Mouse (Mus musculus) hematopoietic stem cell, adult 5-6 weeks (primary cell): ENCODE measurements around the gene Nckap5. TPM values are rescaled to one million over a fixed set of nuclear protein-coding genes. Genes with fewer than 3 reads are reported as not detected.
"Not testable (repeated sequence)": the region's sequence is repeated elsewhere in the genome, so short reads cannot be mapped to it uniquely, and the experiment has no call there.

Source experiments
- ATAC-seq, 2 experiments: fragments of 125-278 bp in 1 of 2; replicated peaks in 1 of 2; 2 replicates each; pipeline ENCODE4 v1.8.0; 2016 to 2017; ENCODE audit warnings: inconsistent platforms in 2 of 2, mild to moderate bottlenecking in 2 of 2, moderate number of reproducible peaks in 2 of 2, low read depth in 1 of 2, moderate TSS enrichment in 1 of 2; ENCODE audit not compliant: low FRiP score in 2 of 2, poor library complexity in 2 of 2, severe bottlenecking in 2 of 2, insufficient read depth in 1 of 2, low TSS enrichment in 1 of 2
- total RNA-seq: library from RNA; stranded (forward); fragments of 172-1452, 232-1000 nt; gene quantifications from 2 replicates; pipeline ENCODE4 v1.2.3, GENCODE M21; 2017

Nckap5 gene
- total RNA-seq, 1 experiment from 2014 or later: not detected

GRCm38 (mm10) chr1:126149966-126150365 lies 680.6 kb downstream of the Nckap5 start:
- no peak for ATAC-seq

DNA sequence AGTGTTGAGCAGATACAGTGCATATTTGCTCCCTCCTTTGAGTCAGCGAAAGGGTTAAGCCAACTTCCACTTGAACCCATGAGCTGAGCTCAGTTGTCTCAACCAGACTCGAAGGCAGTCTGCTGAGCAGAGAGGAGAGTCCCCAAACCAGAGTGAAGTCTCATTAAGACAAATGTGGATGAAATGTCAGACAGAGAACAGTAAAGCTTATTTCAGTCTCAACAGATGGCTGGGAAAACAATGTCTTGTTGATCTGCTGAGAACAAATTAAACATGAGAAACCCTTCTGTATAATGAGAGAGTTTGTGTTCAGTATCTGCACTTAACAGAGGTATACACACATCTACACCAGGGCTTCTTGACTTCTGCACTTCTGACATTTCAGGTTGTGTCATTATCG lies 694.9 kb downstream of the Nckap5 start:
- no peak for ATAC-seq

DNA sequence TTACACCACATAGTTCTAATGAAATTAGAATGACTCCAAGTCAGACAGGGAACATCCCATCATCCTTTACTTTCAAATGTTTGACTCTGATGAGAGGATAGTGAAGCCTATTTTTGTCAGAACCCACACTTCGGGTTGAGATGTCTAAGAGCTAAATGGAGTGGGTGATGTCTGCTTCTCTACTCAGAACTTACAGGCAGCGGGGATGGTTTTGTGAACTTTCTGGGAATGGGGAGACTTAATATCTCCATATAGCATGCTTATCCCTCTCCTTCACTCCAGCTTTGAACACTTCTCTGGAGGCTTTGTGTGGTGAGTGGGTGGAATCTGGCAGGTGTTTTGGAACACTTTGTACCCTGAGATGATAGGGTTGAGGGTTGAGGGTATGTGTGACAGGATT lies 698.3 kb downstream of the Nckap5 start:
- no peak for ATAC-seq

DNA sequence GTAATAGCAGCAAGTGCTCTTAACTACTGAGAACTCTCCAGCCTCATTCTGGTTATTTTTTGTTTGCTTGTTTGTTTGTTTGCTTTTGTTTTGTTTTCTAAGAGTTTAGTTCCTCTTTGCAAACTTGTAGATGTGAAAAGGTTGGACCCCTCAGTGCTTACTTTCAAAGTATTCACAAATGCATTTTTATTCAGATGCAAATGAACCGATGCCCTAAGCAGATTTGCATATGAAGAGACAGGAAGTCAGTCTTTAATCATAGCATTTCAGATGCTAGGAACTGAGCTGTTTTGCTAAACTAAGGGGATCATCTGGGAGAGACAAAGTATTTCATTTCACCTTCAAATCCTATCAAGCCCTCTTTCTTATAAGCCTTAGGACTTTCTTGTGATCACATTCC lies 701.5 kb downstream of the Nckap5 start:
- ATAC-seq: no peak

GRCm38 (mm10) chr1:126123111-126123510 lies 707.5 kb downstream of the Nckap5 start:
- no peak for ATAC-seq

DNA sequence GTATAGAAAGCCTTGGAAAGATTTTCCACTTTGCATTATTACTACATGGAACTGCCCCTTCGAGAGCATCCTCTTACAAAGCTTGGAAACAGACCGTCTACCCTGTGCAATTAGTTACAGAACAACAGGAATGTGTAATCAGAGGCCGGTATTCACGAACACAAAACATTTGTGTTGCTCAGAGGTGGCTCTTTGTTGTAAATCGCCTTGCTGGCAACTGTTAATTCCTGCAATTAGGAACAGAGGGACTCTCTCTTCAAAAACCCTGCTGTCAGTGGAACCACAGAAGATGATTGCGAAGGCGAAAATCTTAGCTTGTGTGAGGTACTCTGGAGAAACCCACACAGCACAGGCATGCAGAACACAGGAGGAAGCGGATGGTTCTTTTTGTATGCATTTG lies 710.1 kb downstream of the Nckap5 start:
- ATAC-seq: no peak

- ATAC-seq: no peak
Measured at GRCm38 (mm10) chr1:126116034-126116433, 714.6 kb downstream of the Nckap5 start.

DNA sequence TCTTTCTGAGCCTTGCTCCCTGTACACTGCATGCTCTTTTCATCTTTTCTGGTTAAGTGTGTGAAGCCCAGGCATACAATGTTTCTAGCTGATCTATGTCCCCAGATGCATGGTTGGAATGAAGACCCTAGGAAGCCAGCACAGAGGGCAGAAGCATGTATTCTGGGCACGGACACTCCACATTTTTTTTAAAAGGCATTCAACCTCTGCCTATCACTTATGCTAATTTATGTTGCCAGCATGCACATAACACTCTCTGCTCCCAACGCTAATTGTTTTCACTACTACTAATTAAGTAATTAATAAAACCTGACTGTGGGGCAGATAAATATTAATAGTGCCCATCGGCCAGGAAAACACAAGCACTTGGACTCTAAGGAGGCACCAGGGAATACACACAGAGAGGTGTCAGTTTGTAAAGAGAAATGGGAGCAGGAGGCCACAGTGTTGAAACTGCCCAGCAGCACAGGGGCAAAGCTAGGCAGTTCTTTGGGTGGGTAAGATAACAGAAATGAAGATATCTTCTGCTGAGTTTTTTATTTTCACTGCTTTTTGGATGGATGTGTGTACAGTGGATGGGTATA lies 724.8 kb downstream of the Nckap5 start:
- no peak for ATAC-seq

DNA sequence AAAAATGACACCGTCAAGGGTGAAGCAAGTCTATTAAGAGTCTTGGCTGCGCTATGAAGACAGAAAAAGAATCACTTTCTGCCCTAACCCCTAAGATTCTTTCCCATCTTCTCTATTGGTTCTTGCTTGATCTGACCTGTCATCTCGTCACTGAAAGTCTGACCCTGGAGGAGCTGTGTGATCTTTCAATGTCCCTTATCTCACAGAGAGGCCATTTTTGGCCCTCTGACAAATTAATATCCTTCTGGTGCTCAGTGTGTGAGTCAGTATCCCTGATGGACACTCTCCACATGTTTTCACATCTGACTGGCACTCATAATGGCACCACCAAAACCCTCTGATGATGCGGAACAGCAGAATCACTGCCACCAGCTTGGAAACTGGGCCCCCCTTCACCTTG lies 736.3 kb downstream of the Nckap5 start:
- ATAC-seq: no peak

GRCm38 (mm10) chr1:126091979-126092378 lies 738.6 kb downstream of the Nckap5 start:
- ATAC-seq: not testable (repeated sequence)

DNA sequence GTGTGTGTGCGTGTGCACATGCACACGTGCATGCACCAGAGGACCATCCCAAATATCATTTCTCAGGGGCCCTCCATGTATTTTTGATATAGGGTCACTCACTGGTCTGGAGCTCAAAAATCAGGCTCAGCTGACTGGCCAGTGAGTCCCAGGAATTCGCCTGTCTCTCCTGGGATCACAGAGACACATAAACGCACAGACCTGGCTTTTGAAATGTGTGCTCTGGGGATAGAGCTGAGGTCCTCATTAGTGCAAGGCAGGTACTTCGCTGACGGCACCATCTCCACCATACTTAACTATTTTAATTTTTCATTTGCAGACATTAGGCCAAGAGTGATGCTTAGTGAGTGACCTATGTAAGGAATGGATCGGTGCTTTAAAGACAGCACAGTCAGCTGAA lies 743.4 kb downstream of the Nckap5 start:
- no peak for ATAC-seq

DNA sequence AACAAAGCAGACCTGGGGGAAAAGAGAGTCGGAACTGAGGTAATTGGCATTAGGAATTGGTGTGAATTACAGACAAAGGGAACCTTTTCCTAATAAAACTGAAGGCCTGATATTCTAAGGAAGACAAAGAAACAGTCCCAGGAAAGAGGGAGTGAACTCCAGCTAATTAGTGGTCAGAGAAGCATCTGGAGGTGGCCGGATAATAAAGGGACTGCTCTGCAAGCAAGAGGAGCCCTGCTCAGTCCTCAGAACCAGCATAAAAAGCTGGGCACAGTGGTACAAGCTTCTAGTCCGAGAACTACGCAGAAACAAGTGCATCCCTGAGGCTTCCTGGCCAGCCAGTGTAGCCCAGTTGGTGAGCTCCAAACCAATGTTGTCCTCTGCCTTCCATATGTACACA lies 754.3 kb downstream of the Nckap5 start:
- ATAC-seq: no peak

- no peak for ATAC-seq
Measured at GRCm38 (mm10) chr1:126070861-126071260, 759.7 kb downstream of the Nckap5 start.

DNA sequence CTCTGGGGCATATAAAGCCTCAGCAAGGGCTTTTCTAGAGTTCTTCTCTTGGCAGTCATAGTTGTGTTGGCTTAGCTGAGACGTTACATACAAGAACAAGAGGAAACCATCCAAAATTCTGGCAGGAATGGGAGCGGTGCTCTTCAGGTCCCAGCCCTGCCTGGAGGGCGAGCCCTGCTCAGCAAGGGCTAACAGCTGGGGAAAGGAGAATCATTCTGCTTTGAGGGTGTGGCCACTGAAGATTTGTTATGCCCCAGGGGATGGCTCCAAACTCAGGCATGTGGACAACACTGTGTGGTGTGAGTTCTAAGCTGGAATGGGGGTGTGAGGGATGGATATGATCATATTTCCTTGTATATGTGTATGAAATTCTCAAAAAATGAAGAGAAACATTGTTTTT lies 779.1 kb downstream of the Nckap5 start:
- ATAC-seq: no peak

- no peak for ATAC-seq
Measured at GRCm38 (mm10) chr1:126042886-126043285, 787.7 kb downstream of the Nckap5 start.

- ATAC-seq: no peak
Measured at GRCm38 (mm10) chr1:126027536-126027935, 803.1 kb downstream of the Nckap5 start.

DNA sequence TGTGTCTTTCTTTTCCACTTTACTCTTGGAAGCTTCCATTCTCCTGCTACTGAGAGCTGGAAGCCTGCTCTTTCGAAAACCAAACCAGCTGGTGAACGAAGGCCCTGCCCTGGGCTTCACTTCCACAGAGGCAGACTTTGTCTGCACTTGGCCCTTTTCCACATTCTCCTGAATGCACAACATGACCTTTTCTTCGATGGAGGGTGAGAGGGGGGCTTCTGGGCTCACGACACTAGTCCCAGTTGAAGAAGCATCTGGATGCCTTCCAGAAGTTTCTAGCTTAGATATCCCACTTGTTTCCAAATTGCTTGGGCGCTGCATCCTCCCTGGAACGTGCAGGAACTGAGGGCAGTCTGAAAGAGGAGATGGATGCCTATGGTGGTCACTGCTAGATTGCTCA lies 806.1 kb downstream of the Nckap5 start:
- no peak; a peak in 1 of 4 replicates for ATAC-seq

DNA sequence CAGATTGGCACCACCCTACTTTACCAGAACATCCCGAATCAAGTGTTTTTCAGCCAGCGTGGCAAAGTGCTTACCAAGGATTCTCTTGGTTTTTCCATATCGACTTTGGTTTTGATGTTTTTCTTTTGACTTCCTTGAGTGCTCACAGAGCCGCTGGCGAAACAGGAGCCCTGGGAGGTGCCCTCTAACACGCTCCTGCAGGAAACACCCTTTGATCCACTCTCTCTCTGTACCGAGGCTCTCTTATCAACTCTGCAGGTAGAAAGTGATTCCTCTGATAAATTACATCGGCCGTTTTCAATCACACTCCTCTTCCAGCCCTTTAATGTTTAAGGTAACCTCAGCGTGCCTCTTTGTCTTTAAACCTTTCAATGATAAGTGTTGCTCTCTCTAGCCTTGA lies 807.6 kb downstream of the Nckap5 start:
- no peak for ATAC-seq

GRCm38 (mm10) chr1:126018654-126019053 lies 811.9 kb downstream of the Nckap5 start:
- not testable (repeated sequence) for ATAC-seq

GRCm38 (mm10) chr1:126011661-126012091 lies 818.9 kb downstream of the Nckap5 start:
- ATAC-seq: no peak
